Mouse (Mus musculus) liver, embryonic 12.5 days (tissue): ENCODE measurements around the gene Gsta4. TPM values are rescaled to one million over a fixed set of nuclear protein-coding genes. Genes with fewer than 3 reads are reported as not detected.

ENCODE experiments used
- polyA plus RNA-seq: library from polyadenylated mRNA; unstranded; fragments of >200 nt; fragmentation: Nextera tagmentation; extraction: Ambion mirVana; gene quantifications from 2 replicates; pipeline ENCODE4 v1.2.1, GENCODE M21; 2016

Gene Gsta4
- polyA plus RNA-seq, 1 experiment from 2014 or later: 22.1 TPM

Other genes with a start within 250 kb of the Gsta4 start
- gene Gcm1, start 130.8 kb upstream of the Gsta4 start, polyA plus RNA-seq: not detected in 2 replicates
- 74.8 and 75.0 TPM in 2 replicates for gene Fbxo9, start 73.7 kb upstream of the Gsta4 start, polyA plus RNA-seq
- 7.0 and 7.4 TPM in 2 replicates for gene Ick, start 73.6 kb upstream of the Gsta4 start, polyA plus RNA-seq
- gene Gsta1, start 47.9 kb downstream of the Gsta4 start, polyA plus RNA-seq: not detected in 2 replicates
- gene Gm3776, start 74.4 kb downstream of the Gsta4 start, polyA plus RNA-seq: not detected in 2 replicates
- not detected in 2 replicates for gene Gm10639, start 107.1 kb downstream of the Gsta4 start, polyA plus RNA-seq
- not detected in 2 replicates for gene Omt2a, start 132.0 kb downstream of the Gsta4 start, polyA plus RNA-seq
- not detected in 2 replicates for gene Omt2b, start 144.8 kb downstream of the Gsta4 start, polyA plus RNA-seq
- gene Gsta2, start 173.0 kb downstream of the Gsta4 start, polyA plus RNA-seq: 0.18 TPM in 1 of 2 replicates, not detected in the other
- not detected in 2 replicates for gene Dppa5a, start 185.4 kb downstream of the Gsta4 start, polyA plus RNA-seq
- gene Ooep, start 196.0 kb downstream of the Gsta4 start, polyA plus RNA-seq: 0.13 TPM in 1 of 2 replicates, not detected in the other
- gene Ddx43, start 213.0 kb downstream of the Gsta4 start, polyA plus RNA-seq: not detected in 2 replicates